Mouse (Mus musculus) lung, postnatal 0 days (tissue): ENCODE data around the gene Lhfpl5.

Experiments used
- CTCF ChIP-seq: IDR thresholded peaks from 2 replicates; pipeline ENCODE4 v1.5.1; 2016; ENCODE audit warnings: antibody characterized with exemption, mild to moderate bottlenecking
- EP300 ChIP-seq: IDR thresholded peaks from 2 replicates; pipeline ENCODE4 v1.6.1; 2016; ENCODE audit warnings: antibody characterized with exemption, mild to moderate bottlenecking, control low read depth

DNA sequence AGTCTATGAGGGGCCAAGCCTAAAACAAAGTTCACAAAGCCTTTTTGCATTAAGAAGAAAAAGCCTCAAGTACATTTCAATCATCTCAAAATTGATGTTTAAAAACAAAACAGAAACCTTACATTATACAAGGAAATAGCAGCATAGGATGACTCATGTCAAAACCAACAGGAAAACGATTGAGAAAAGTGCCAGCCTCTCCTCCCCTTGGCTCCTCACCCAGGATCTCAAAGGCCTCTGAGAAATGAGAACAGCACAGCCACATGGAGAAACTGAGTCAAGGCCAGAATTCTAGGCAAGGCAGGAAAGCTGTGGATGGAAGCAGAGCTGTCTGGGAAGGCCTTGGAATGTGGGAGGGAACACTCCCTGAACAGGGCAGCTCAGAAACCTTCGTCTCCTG lies 13.2 kb downstream of the Lhfpl5 start:
- TF ChIP-seq CTCF, result no peak
- no peak for TF ChIP-seq EP300
